Mouse (Mus musculus) hindbrain, postnatal 0 days (tissue): ENCODE results near the gene Efs. TPM values are rescaled to one million over a fixed set of nuclear protein-coding genes. Genes with fewer than 3 reads are reported as not detected.

Source experiments
- ATAC-seq: fragments of 200-750 bp; cut with Nextera tagmentation; 2 replicates; pipeline ENCODE4 v1.8.0; 2017; ENCODE audit warnings: mild to moderate bottlenecking, moderate TSS enrichment, moderate library complexity
- DNase-seq: peaks from one replicate; pipeline ENCODE4 v3.0.0-alpha.2; 2015; ENCODE audit warnings: low spot score
- H3K27ac ChIP-seq: fragments of 300-500 bp; sonication (generic); 2 replicates; pipeline ENCODE4 v1.5.1; 2014; ENCODE audit warnings: mild to moderate bottlenecking
- H3K27me3 ChIP-seq: fragments of 300-500 bp; sonication (generic); 2 replicates; pipeline ENCODE4 v1.6.1; 2014; ENCODE audit warnings: low read length, mixed read lengths; ENCODE audit not compliant: insufficient read depth
- H3K36me3 ChIP-seq: fragments of 300-500 bp; sonication (generic); 2 replicates; pipeline ENCODE4 v1.6.1; 2014; ENCODE audit warnings: low read length, mixed read lengths; ENCODE audit not compliant: insufficient read depth
- H3K4me1 ChIP-seq: fragments of 300-500 bp; sonication (generic); 2 replicates; pipeline ENCODE4 v1.6.1; 2014; ENCODE audit warnings: antibody characterized with exemption, low read length, mixed read lengths; ENCODE audit not compliant: insufficient read depth
- H3K4me2 ChIP-seq: fragments of 300-500 bp; sonication (generic); 2 replicates; pipeline ENCODE4 v1.6.1; 2014; ENCODE audit warnings: low read depth, mild to moderate bottlenecking, low read length, moderate library complexity, mixed read lengths
- H3K4me3 ChIP-seq: fragments of 300-500 bp; sonication (generic); 2 replicates; pipeline ENCODE4 v1.5.1; 2014; ENCODE audit warnings: low read length
- H3K9ac ChIP-seq: fragments of 300-500 bp; sonication (generic); replicated peaks from 2 replicates; pipeline ENCODE4 v1.6.1; 2014; ENCODE audit warnings: mild to moderate bottlenecking, low read length, moderate library complexity, mixed read lengths
- H3K9me3 ChIP-seq: fragments of 300-500 bp; sonication (generic); 2 replicates; pipeline ENCODE4 v1.6.1; 2016; ENCODE audit warnings: low read length, mixed read lengths
- CTCF ChIP-seq: IDR thresholded peaks from 2 replicates; pipeline ENCODE4 v1.5.1; 2016; ENCODE audit warnings: antibody characterized with exemption, control low read depth, low read depth
- WGBS: fragments of 180-500 bp; shearing (Covaris S2); extraction: QIAGEN DNeasy Blood & Tissue Kit; methylation state at CpG from one replicate; pipeline ENCODE4 v1.1.7; 2014; 5-methylcytosine and 5-hydroxymethylcytosine counted together
- polyA plus RNA-seq: library from polyadenylated mRNA; unstranded; fragments of >200 nt; fragmentation: Nextera tagmentation; extraction: Ambion mirVana; gene quantifications from 2 replicates; pipeline ENCODE4 v1.2.1, GENCODE M21; 2015
- total RNA-seq: library from RNA; depleted of rRNA; stranded (reverse); fragments of >200 nt; gene quantifications from 2 replicates; pipeline ENCODE4 v1.2.3, GENCODE M21; 2014

Gene Efs
- total and polyA plus RNA-seq, 2 experiments from 2014 or later = 13.8 to 38.0 TPM

DNA sequence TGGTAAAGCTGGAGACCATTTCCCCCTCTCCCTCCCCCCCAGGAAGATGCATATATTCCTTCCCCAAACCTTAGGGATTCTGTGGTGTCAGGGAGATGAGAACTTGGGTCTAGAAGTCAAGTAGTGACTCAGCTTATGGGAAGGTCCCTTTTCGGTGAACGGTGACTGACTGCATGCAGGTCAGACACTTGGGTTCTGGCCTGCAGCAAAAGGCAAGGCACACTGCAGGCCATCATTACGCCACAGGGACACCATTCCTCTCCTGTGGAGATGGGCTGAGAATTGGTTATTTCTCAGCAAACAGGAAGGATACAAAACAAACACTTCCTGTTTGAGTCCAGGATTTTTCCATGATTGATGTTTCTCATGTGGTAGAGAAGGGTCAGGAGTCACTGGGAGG, 33.3 kb upstream of the Efs start:
- H3K4me2 ChIP-seq = no peak overlapping the region
- no peak overlapping the region for H3K27ac ChIP-seq
- no peaks in the 10 kb centered on the region for H3K4me1 ChIP-seq
- H3K36me3 ChIP-seq = no peaks in the 10 kb centered on the region
- WGBS = 96% methylated on average over 3 of the region's 3 CpGs
- no peak for TF ChIP-seq CTCF
- H3K9me3 ChIP-seq = no peaks in the 10 kb centered on the region
- no peak for ATAC-seq
- no peak overlapping the region for H3K9ac ChIP-seq
- no peak overlapping the region for H3K4me3 ChIP-seq
- H3K27me3 ChIP-seq = no peaks in the 10 kb centered on the region
- no peak for DNase-seq

DNA sequence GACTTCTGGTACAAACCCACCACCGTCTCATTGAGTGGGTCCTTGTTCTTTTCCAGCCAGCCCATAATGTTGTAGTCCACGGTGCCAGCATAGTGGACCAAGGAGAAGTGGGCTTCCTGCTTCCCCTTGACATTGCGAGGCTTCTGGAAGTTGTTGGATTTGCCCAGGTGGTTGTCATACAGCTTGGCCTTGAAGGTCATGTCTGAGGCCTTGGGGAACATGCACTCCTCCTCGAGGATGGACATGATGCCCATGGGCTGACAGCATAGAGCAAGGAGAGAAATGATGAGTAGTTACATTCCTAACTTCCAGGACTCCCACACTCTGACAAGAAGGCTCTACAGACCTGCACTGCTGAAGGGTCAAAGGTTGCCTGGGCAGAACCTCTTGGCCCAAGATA, 32.6 kb upstream of the Efs start:
- Histone ChIP-seq H3K36me3 (no peaks in the 10 kb centered on the region), H3K4me1 (no peaks in the 10 kb centered on the region), H3K4me3 (no peak overlapping the region), H3K27me3 (no peaks in the 10 kb centered on the region), H3K9me3 (no peaks in the 10 kb centered on the region), H3K9ac (no peak overlapping the region), H3K4me2 (no peak overlapping the region), H3K27ac (no peak overlapping the region)
- WGBS = 85% methylated on average over 4 of the region's 4 CpGs
- ATAC-seq (no peak), DNase-seq (no peak)
- no peak for TF ChIP-seq CTCF

DNA sequence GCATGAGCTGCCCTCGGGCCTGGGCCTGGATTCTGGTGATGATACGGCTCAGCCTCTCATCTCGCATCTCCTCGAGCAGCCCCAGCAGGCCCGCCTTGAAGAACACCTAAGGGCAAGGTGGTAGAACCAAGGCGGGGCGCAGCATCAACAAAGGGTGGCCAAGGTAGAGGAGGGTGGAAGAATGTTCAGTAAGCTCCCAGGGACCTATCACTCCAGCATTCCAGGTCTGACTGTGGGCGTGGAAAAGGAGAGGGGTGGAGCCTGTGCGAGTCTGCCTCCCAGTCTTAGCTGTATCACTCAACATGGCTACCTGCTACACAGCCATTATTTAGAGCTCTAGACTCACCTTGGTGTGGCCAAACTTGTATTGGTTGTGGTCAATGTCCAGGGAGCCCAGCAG, 30.6 kb upstream of the Efs start:
- 90% methylated on average over 9 of the region's 9 CpGs for whole genome bisulfite sequencing
- Histone ChIP-seq H3K9me3 (no peaks in the 10 kb centered on the region), H3K4me3 (no peak overlapping the region), H3K9ac (no peak overlapping the region), H3K4me2 (no peak overlapping the region), H3K4me1 (no peaks in the 10 kb centered on the region), H3K27ac (no peak overlapping the region), H3K36me3 (no peaks in the 10 kb centered on the region), H3K27me3 (no peaks in the 10 kb centered on the region)
- ATAC-seq = no peak
- DNase-seq = no peak
- TF ChIP-seq CTCF = no peak

DNA sequence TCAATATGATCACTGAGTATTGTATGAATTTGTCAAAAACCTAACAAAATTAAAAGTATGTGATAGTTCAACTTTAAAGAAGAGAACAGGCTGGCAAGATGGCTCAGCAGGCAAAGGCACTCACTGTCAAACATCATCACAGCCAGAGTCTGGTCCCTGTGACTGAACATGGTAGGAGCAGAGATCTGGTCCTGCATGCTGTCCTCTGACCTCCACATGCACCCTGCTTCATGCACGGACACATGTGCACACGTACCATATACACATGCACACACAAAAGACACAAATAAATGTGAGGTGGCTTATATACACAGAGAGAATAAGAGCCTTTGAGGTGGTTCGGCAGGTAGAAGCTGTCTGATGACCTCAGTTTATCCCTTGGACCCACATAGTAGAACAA, 29.6 kb upstream of the Efs start:
- H3K27ac ChIP-seq = no peak overlapping the region
- H3K27me3 ChIP-seq = no peaks in the 10 kb centered on the region
- H3K9ac ChIP-seq = no peak overlapping the region
- ATAC-seq = no peak
- H3K9me3 ChIP-seq = no peaks in the 10 kb centered on the region
- H3K4me1 ChIP-seq = no peaks in the 10 kb centered on the region
- DNase-seq = no peak
- H3K36me3 ChIP-seq = no peaks in the 10 kb centered on the region
- H3K4me3 ChIP-seq = no peak overlapping the region
- no peak for TF ChIP-seq CTCF
- H3K4me2 ChIP-seq = no peak overlapping the region
- WGBS = 85% methylated on average over 3 of the region's 3 CpGs

DNA sequence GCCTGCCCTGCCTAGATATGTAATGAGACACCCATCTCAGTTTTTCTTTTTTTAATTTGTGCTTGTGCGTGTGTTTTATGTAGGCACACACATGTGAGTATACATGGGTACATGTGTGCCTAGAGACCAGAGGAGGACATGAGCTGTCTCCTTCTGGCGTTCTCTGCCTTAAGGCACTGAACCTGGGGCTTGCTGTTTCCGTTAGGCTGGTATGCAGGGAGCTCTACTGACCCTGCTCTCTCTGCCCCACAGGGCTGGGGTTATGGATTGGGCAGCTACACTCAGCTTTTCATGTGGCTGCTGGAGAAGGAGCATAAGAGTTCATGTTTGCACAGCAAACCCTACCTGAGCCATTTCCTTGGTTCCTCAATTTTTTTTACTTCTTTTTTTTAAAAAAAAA, 28.5 kb upstream of the Efs start:
- no peak overlapping the region for H3K27ac ChIP-seq
- no peak for DNase-seq
- no peak overlapping the region for H3K4me2 ChIP-seq
- no peak overlapping the region for H3K4me3 ChIP-seq
- 78% methylated on average over 3 of the region's 3 CpGs for WGBS
- no peaks in the 10 kb centered on the region for H3K9me3 ChIP-seq
- TF ChIP-seq CTCF = no peak
- no peaks in the 10 kb centered on the region for H3K27me3 ChIP-seq
- H3K4me1 ChIP-seq = no peaks in the 10 kb centered on the region
- no peak for ATAC-seq
- no peak overlapping the region for H3K9ac ChIP-seq
- no peaks in the 10 kb centered on the region for H3K36me3 ChIP-seq

DNA sequence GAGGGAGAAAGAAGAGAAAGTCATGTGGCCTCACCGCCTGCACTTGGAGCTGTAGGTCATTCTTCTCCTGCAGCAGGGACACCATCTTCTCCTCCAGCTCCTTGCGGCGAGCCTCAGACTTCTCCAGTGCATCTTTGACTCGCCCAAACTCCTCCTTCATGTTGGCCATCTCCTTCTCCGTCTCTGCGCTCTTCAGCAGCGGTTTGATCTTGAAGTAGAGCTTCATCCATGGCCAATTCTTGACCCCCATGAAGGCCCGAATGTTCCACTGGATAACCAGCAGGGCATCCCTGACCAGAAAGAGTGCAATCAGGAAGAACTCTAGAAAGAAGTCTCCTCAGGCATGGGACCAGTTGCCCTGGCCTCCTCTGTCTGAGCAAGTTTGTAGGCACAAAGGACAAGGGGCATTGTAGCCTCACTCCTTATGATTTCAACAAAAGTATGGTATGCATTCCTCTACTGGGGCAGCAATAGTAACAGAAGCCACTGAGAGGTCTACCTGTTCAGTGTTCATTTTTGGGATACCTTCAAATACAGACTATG, 27.8 kb upstream of the Efs start:
- no peak overlapping the region for H3K9ac ChIP-seq
- H3K4me3 ChIP-seq = no peak overlapping the region
- WGBS = 83% methylated on average over 8 of the region's 8 CpGs
- H3K4me1 ChIP-seq = no peaks in the 10 kb centered on the region
- H3K9me3 ChIP-seq = no peaks in the 10 kb centered on the region
- no peak for DNase-seq
- no peak for TF ChIP-seq CTCF
- H3K36me3 ChIP-seq = no peaks in the 10 kb centered on the region
- H3K27ac ChIP-seq = no peak overlapping the region
- ATAC-seq = no peak
- no peak overlapping the region for H3K4me2 ChIP-seq
- no peaks in the 10 kb centered on the region for H3K27me3 ChIP-seq

DNA sequence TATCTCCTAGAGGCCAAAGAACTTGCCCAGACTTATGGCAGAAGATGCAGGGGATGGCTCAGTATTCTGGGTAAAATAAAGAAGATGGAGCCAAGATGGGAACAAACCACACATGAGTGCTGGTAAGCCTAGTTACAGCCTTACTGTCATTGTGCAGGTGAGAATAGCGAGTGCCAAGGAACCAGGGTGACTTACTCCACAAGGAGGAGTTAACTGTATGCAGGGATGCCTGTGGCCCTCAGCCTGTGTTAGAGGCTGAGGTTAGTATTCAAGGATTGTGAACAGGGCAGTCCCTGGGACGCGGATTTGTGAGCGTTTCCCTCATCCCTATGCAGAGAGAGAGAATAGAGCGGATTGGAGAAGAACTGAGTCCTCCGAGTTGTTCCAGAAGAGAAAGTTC, 25.7 kb upstream of the Efs start:
- ATAC-seq (no peak), DNase-seq (no peak)
- H3K27ac ChIP-seq = no peak overlapping the region
- no peaks in the 10 kb centered on the region for H3K9me3 ChIP-seq
- H3K4me2 ChIP-seq = no peak overlapping the region
- H3K4me1 ChIP-seq = no peaks in the 10 kb centered on the region
- TF ChIP-seq CTCF = no peak
- H3K4me3 ChIP-seq = no peak overlapping the region
- no peak overlapping the region for H3K9ac ChIP-seq
- H3K27me3 ChIP-seq = no peaks in the 10 kb centered on the region
- 88% methylated on average over 6 of the region's 6 CpGs for WGBS
- no peaks in the 10 kb centered on the region for H3K36me3 ChIP-seq

DNA sequence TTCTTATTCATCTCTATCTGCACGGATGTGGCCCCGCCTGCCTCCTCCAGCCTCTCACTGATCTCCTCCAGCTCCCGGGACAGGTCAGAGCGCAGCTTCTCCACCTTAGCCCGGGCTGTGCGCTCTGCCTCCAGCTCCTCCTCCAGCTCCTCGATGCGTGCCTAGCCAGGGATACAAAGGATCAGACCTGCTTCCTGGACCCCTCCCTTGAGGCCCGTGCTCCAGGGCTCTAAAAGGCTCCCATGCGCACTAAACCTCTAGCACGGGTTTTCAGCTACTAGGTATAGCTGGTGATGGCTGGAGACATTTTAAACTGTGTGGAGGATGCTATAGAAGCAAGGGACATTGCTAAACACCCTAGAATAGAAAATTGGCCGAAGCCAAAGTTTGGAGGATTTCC, 24.6 kb upstream of the Efs start:
- ATAC-seq = no peak
- 63% methylated on average over 12 of the region's 12 CpGs for WGBS
- no peak overlapping the region for H3K4me2 ChIP-seq
- no peak for DNase-seq
- no peaks in the 10 kb centered on the region for H3K4me1 ChIP-seq
- H3K4me3 ChIP-seq = no peak overlapping the region
- no peak for TF ChIP-seq CTCF
- no peaks in the 10 kb centered on the region for H3K9me3 ChIP-seq
- no peak overlapping the region for H3K27ac ChIP-seq
- H3K36me3 ChIP-seq = no peaks in the 10 kb centered on the region
- no peak overlapping the region for H3K9ac ChIP-seq
- no peaks in the 10 kb centered on the region for H3K27me3 ChIP-seq
